Mouse (Mus musculus) erythroblast, embryonic 14.5 days (primary cell): ENCODE data around the gene Ropn1l.

Experiments
- GATA1 ChIP-seq: IDR thresholded peaks from 2 replicates; pipeline ENCODE4 v1.6.1; 2012; ENCODE audit warnings: low read length, inconsistent platforms, mixed read lengths
- TAL1 ChIP-seq: IDR thresholded peaks from 3 replicates; pipeline ENCODE4 v1.6.1; 2012; ENCODE audit warnings: low read length, inconsistent platforms, mixed read lengths

GRCm38 (mm10) chr15:31414179-31414898, 39.2 kb downstream of the Ropn1l start:
- no peak for TF ChIP-seq TAL1
- TF ChIP-seq GATA1 = no peak
